Mouse (Mus musculus): Measurements from ENCODE around the gene Olfr688. TPM values are rescaled to one million over a fixed set of nuclear protein-coding genes. Genes with fewer than 3 reads are reported as not detected.

Gene Olfr688
- polyA plus RNA-seq (2016; fragmentation: Nextera tagmentation; extraction: Ambion mirVana), result not detected in 2 replicates

- no peaks in the 10 kb centered on the region for H3K9me3 ChIP-seq
- no peaks in the 10 kb centered on the region for H3K27me3 ChIP-seq (replicated peaks; ENCODE audit: low read depth, poor library complexity, severe bottlenecking)
- 80% methylated on average over 6 of the region's 6 CpGs for WGBS
- no peaks in the 10 kb centered on the region for H3K4me1 ChIP-seq
- H3K27ac ChIP-seq (replicated peaks), result no peak within 1 kb of the TSS
- H3K36me3 ChIP-seq (replicated peaks), result no peaks in the 10 kb centered on the region
- no peak for DNase-seq (ENCODE audit: low spot score)
- H3K4me3 ChIP-seq, result no peak within 1 kb of the TSS
Observed at GRCm38 (mm10) chr7:105287795-105288194, at the start of gene Olfr688. Gene Olfr688, plus strand, starts transcription at chr7:105288095.

- H3K27ac ChIP-seq (replicated peaks), result no peak overlapping the region
- WGBS, result 85% methylated on average over 3 of the region's 3 CpGs
- no peak overlapping the region for H3K4me3 ChIP-seq
- no peaks in the 10 kb centered on the region for H3K36me3 ChIP-seq (replicated peaks)
- H3K4me1 ChIP-seq, result no peaks in the 10 kb centered on the region
- no peaks in the 10 kb centered on the region for H3K9me3 ChIP-seq
- DNase-seq (ENCODE audit: low spot score), result no peak
- no peaks in the 10 kb centered on the region for H3K27me3 ChIP-seq (replicated peaks; ENCODE audit: low read depth, poor library complexity, severe bottlenecking)
Observed at GRCm38 (mm10) chr7:105247671-105248070, 40.2 kb upstream of the Olfr688 start.

- WGBS, result 63% methylated on average over 1 of the region's 1 CpGs
- DNase-seq (ENCODE audit: low spot score), result no peak
- no peaks in the 10 kb centered on the region for H3K27me3 ChIP-seq (replicated peaks; ENCODE audit: low read depth, poor library complexity, severe bottlenecking)
- H3K36me3 ChIP-seq (replicated peaks), result no peaks in the 10 kb centered on the region
- H3K27ac ChIP-seq (replicated peaks), result no peak overlapping the region
- no peak overlapping the region for H3K4me3 ChIP-seq
- no peaks in the 10 kb centered on the region for H3K4me1 ChIP-seq
- no peaks in the 10 kb centered on the region for H3K9me3 ChIP-seq
Observed at GRCm38 (mm10) chr7:105248197-105248596, 39.7 kb upstream of the Olfr688 start.

GRCm38 (mm10) chr7:105256656-105257055 is 31.2 kb upstream of the Olfr688 start:
- 68% methylated on average over 5 of the region's 5 CpGs for WGBS
- DNase-seq (ENCODE audit: low spot score), result peak; percentile 29
- Histone ChIP-seq H3K36me3 (replicated peaks) (no peaks in the 10 kb centered on the region), H3K9me3 (no peaks in the 10 kb centered on the region), H3K27ac (replicated peaks) (no peak overlapping the region), H3K4me3 (no peak overlapping the region), H3K4me1 (no peaks in the 10 kb centered on the region), H3K27me3 (replicated peaks; ENCODE audit: low read depth, poor library complexity, severe bottlenecking) (no peaks in the 10 kb centered on the region)

GRCm38 (mm10) chr7:105272426-105272825 is 15.5 kb upstream of the Olfr688 start:
- no peak overlapping the region for H3K27ac ChIP-seq (replicated peaks)
- WGBS, result 80% methylated on average over 7 of the region's 7 CpGs

GRCm38 (mm10) chr7:105290051-105290450 is 2.2 kb downstream of the Olfr688 start:
- H3K4me3 ChIP-seq, result no peak overlapping the region
- H3K27me3 ChIP-seq (replicated peaks; ENCODE audit: low read depth, poor library complexity, severe bottlenecking), result no peaks in the 10 kb centered on the region
- no peak overlapping the region for H3K27ac ChIP-seq (replicated peaks)
- no peaks in the 10 kb centered on the region for H3K36me3 ChIP-seq (replicated peaks)
- no peaks in the 10 kb centered on the region for H3K4me1 ChIP-seq
- DNase-seq (ENCODE audit: low spot score), result no peak
- H3K9me3 ChIP-seq, result no peaks in the 10 kb centered on the region

More at GRCm38 (mm10) chr7:105272426-105272825, 15.5 kb upstream of the Olfr688 start:
- H3K4me1 ChIP-seq, result no peaks in the 10 kb centered on the region
- no peaks in the 10 kb centered on the region for H3K27me3 ChIP-seq (replicated peaks; ENCODE audit: low read depth, poor library complexity, severe bottlenecking)
- H3K36me3 ChIP-seq (replicated peaks), result no peaks in the 10 kb centered on the region
- DNase-seq (ENCODE audit: low spot score), result no peak
- H3K9me3 ChIP-seq, result no peaks in the 10 kb centered on the region
- no peak overlapping the region for H3K4me3 ChIP-seq

- 68% methylated on average over 1 of the region's 1 CpGs for WGBS
- H3K27ac ChIP-seq (replicated peaks), result no peak within 1 kb of the TSS
- no peaks in the 10 kb centered on the region for H3K9me3 ChIP-seq
- no peaks in the 10 kb centered on the region for H3K27me3 ChIP-seq (replicated peaks; ENCODE audit: low read depth, poor library complexity, severe bottlenecking)
- DNase-seq (ENCODE audit: low spot score), result no peak
- H3K4me1 ChIP-seq, result no peaks in the 10 kb centered on the region
- no peak within 1 kb of the TSS for H3K4me3 ChIP-seq
- no peaks in the 10 kb centered on the region for H3K36me3 ChIP-seq (replicated peaks)
Observed at GRCm38 (mm10) chr7:105310865-105311264, 23.0 kb downstream of the Olfr688 start, which contains the start of gene Olfr689. Gene Olfr689, plus strand, starts transcription at chr7:105311165.

GRCm38 (mm10) chr7:105325302-105325701 is 37.4 kb downstream of the Olfr688 start:
- WGBS, result 80% methylated on average over 2 of the region's 2 CpGs

GRCm38 (mm10) chr7:105334004-105334403 is 46.1 kb downstream of the Olfr688 start, which contains the start of gene Olfr690:
Gene Olfr690, minus strand, starts transcription at chr7:105334104.
- Histone ChIP-seq H3K27ac (replicated peaks) (no peak within 1 kb of the TSS), H3K4me1 (no peaks in the 10 kb centered on the region), H3K27me3 (replicated peaks; ENCODE audit: low read depth, poor library complexity, severe bottlenecking) (no peaks in the 10 kb centered on the region), H3K36me3 (replicated peaks) (no peaks in the 10 kb centered on the region), H3K4me3 (no peak within 1 kb of the TSS), H3K9me3 (no peaks in the 10 kb centered on the region)
- no peak for DNase-seq (ENCODE audit: low spot score)
- 78% methylated on average over 1 of the region's 1 CpGs for WGBS

More at GRCm38 (mm10) chr7:105325302-105325701, 37.4 kb downstream of the Olfr688 start:
- H3K4me1 ChIP-seq, result no peaks in the 10 kb centered on the region
- DNase-seq (ENCODE audit: low spot score), result no peak
- no peaks in the 10 kb centered on the region for H3K9me3 ChIP-seq
- H3K27me3 ChIP-seq (replicated peaks; ENCODE audit: low read depth, poor library complexity, severe bottlenecking), result no peaks in the 10 kb centered on the region
- no peak overlapping the region for H3K27ac ChIP-seq (replicated peaks)
- no peak overlapping the region for H3K4me3 ChIP-seq
- H3K36me3 ChIP-seq (replicated peaks), result no peaks in the 10 kb centered on the region

Other genes with a start within 250 kb of the Olfr688 start
- gene Olfr677, start 236.7 kb upstream of the Olfr688 start, polyA plus RNA-seq (2016; fragmentation: Nextera tagmentation; extraction: Ambion mirVana), result not detected in 2 replicates
- not detected in 2 replicates for gene Olfr678, start 223.6 kb upstream of the Olfr688 start, polyA plus RNA-seq (2016; fragmentation: Nextera tagmentation; extraction: Ambion mirVana)
- 0.05 TPM in 1 of 2 replicates, not detected in the other for gene Olfr679, start 206.9 kb upstream of the Olfr688 start, polyA plus RNA-seq (2016; fragmentation: Nextera tagmentation; extraction: Ambion mirVana)
- gene Olfr680-ps1, start 195.3 kb upstream of the Olfr688 start, polyA plus RNA-seq (2016; fragmentation: Nextera tagmentation; extraction: Ambion mirVana), result not detected in 2 replicates
- gene Olfr681, start 171.3 kb upstream of the Olfr688 start, polyA plus RNA-seq (2016; fragmentation: Nextera tagmentation; extraction: Ambion mirVana), result not detected in 2 replicates
- not detected in 2 replicates for gene Olfr683, start 141.1 kb upstream of the Olfr688 start, polyA plus RNA-seq (2016; fragmentation: Nextera tagmentation; extraction: Ambion mirVana)
- gene Olfr684, start 124.4 kb upstream of the Olfr688 start, polyA plus RNA-seq (2016; fragmentation: Nextera tagmentation; extraction: Ambion mirVana), result not detected in 2 replicates
- gene Olfr685, start 102.1 kb upstream of the Olfr688 start, polyA plus RNA-seq (2016; fragmentation: Nextera tagmentation; extraction: Ambion mirVana), result not detected in 2 replicates
- not detected in 2 replicates for gene Olfr686, start 80.6 kb upstream of the Olfr688 start, polyA plus RNA-seq (2016; fragmentation: Nextera tagmentation; extraction: Ambion mirVana)
- not detected in 2 replicates for gene Olfr689, start 23.1 kb downstream of the Olfr688 start, polyA plus RNA-seq (2016; fragmentation: Nextera tagmentation; extraction: Ambion mirVana)
- not detected in 2 replicates for gene Olfr690, start 46.0 kb downstream of the Olfr688 start, polyA plus RNA-seq (2016; fragmentation: Nextera tagmentation; extraction: Ambion mirVana)
- gene Olfr691, start 54.2 kb downstream of the Olfr688 start, polyA plus RNA-seq (2016; fragmentation: Nextera tagmentation; extraction: Ambion mirVana), result not detected in 2 replicates
- not detected in 2 replicates for gene Olfr692, start 80.1 kb downstream of the Olfr688 start, polyA plus RNA-seq (2016; fragmentation: Nextera tagmentation; extraction: Ambion mirVana)
- not detected in 2 replicates for gene Gm5901, start 86.9 kb downstream of the Olfr688 start, polyA plus RNA-seq (2016; fragmentation: Nextera tagmentation; extraction: Ambion mirVana)
- gene Fam160a2, start 112.0 kb downstream of the Olfr688 start, polyA plus RNA-seq (2016; fragmentation: Nextera tagmentation; extraction: Ambion mirVana), result 44.0 and 44.8 TPM in 2 replicates
- gene Cnga4, start 116.5 kb downstream of the Olfr688 start, polyA plus RNA-seq (2016; fragmentation: Nextera tagmentation; extraction: Ambion mirVana), result 0.12 TPM in 1 of 2 replicates, not detected in the other
- gene Cckbr, start 137.6 kb downstream of the Olfr688 start, polyA plus RNA-seq (2016; fragmentation: Nextera tagmentation; extraction: Ambion mirVana), result 0.47 and 0.87 TPM in 2 replicates
- 17.3 and 17.7 TPM in 2 replicates for gene Cavin3, start 194.2 kb downstream of the Olfr688 start, polyA plus RNA-seq (2016; fragmentation: Nextera tagmentation; extraction: Ambion mirVana)